Mouse (Mus musculus): Measurements from ENCODE around the gene Pwwp2b. TPM values are rescaled to one million over a fixed set of nuclear protein-coding genes. Genes with fewer than 3 reads are reported as not detected.

Gene Pwwp2b
- polyA plus RNA-seq, 1 experiment from 2014 or later: 5.0 TPM

DNA sequence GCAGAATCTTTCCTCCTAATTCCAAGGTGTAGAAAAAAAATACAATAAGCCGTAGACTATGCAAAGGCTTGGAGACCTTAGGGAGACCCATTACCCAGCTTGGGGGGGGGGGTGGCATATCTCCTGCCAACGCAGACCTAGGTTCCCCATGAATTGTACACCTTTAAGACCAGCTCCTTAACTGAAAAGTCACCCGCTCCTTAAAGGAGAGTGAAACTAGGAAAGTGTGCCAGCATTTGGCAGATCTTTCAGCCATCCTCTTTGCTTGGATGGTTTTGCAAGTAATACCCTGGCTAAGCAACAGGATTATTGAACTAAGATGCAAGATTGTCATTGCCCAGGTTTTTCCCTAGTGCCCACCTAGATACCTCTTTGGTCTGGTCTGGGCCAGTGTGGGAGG is 34.5 kb upstream of the Pwwp2b start:
- H3K4me1 ChIP-seq (ENCODE audit: control insufficient read depth, insufficient read depth, low read length): no peaks in the 10 kb centered on the region
- ATAC-seq (replicated peaks; ENCODE audit: insufficient number of reproducible peaks, low FRiP score, low TSS enrichment, low read depth) (peak; percentile 7; the same call in 1 of the 2 replicates), DNase-seq (ENCODE audit: low spot score) (no peak)
- H3K27ac ChIP-seq (replicated peaks; ENCODE audit: low read depth, low read length): no peak overlapping the region
- peak overlapping the region; percentile 50 for H3K4me3 ChIP-seq (ENCODE audit: low read depth, low read length)
- H3K9ac ChIP-seq (replicated peaks; ENCODE audit: low read length): peak overlapping the region; percentile 15; the same call in 1 of the 2 replicates
- no peaks in the 10 kb centered on the region for H3K36me3 ChIP-seq (replicated peaks; ENCODE audit: control insufficient read depth, insufficient read depth, low read depth, low read length)
- 64% methylated on average over 3 of the region's 3 CpGs for WGBS
- H3K27me3 ChIP-seq (ENCODE audit: control insufficient read depth, insufficient read depth, low read length): no peaks in the 10 kb centered on the region
- H3K4me2 ChIP-seq (ENCODE audit: low read depth, low read length): peak overlapping the region; percentile 44
- no peaks in the 10 kb centered on the region for H3K9me3 ChIP-seq (replicated peaks; ENCODE audit: control insufficient read depth, low read length)

DNA sequence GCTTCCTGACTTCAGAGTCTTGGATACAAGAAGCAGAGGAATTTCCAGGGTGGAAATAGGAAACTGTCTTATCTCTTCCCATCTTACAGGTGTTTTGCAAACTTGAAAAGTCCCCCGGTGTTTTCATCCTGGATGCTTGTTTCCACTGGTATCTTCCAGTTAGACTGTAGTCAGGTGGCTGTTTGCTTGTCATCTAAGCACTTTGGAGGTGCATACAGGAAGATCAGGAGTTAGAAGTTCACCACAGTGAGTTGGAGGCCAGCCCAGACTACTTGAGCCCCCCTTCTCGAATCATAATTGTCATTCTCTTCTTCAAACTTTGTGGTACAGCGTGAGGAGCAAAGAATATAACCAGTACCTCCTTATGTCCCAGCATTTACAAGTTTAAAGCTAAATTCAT is 34.1 kb upstream of the Pwwp2b start:
- DNase-seq (ENCODE audit: low spot score): no peak
- H3K4me3 ChIP-seq (ENCODE audit: low read depth, low read length): no peak overlapping the region

GRCm38 (mm10) chr7:139214596-139215340 is 33.5 kb upstream of the Pwwp2b start:
- Histone ChIP-seq H3K36me3 (replicated peaks; ENCODE audit: control insufficient read depth, insufficient read depth, low read depth, low read length) (no peaks in the 10 kb centered on the region), H3K9ac (replicated peaks; ENCODE audit: low read length) (no peak overlapping the region), H3K27me3 (ENCODE audit: control insufficient read depth, insufficient read depth, low read length) (no peaks in the 10 kb centered on the region), H3K4me2 (ENCODE audit: low read depth, low read length) (no peak overlapping the region), H3K4me3 (ENCODE audit: low read depth, low read length) (no peak overlapping the region), H3K4me1 (ENCODE audit: control insufficient read depth, insufficient read depth, low read length) (no peaks in the 10 kb centered on the region), H3K27ac (replicated peaks; ENCODE audit: low read depth, low read length) (no peak overlapping the region), H3K9me3 (replicated peaks; ENCODE audit: control insufficient read depth, low read length) (no peaks in the 10 kb centered on the region)
- ATAC-seq (replicated peaks; ENCODE audit: insufficient number of reproducible peaks, low FRiP score, low TSS enrichment, low read depth) (no peak), DNase-seq (ENCODE audit: low spot score) (no peak)
- 78% methylated on average over 14 of the region's 14 CpGs for WGBS

More for the DNA sequence above, 34.1 kb upstream of the Pwwp2b start:
- no peak for ATAC-seq (replicated peaks; ENCODE audit: insufficient number of reproducible peaks, low FRiP score, low TSS enrichment, low read depth)
- Histone ChIP-seq H3K9me3 (replicated peaks; ENCODE audit: control insufficient read depth, low read length) (no peaks in the 10 kb centered on the region), H3K27me3 (ENCODE audit: control insufficient read depth, insufficient read depth, low read length) (no peaks in the 10 kb centered on the region), H3K4me2 (ENCODE audit: low read depth, low read length) (no peak overlapping the region), H3K4me1 (ENCODE audit: control insufficient read depth, insufficient read depth, low read length) (no peaks in the 10 kb centered on the region), H3K27ac (replicated peaks; ENCODE audit: low read depth, low read length) (no peak overlapping the region), H3K36me3 (replicated peaks; ENCODE audit: control insufficient read depth, insufficient read depth, low read depth, low read length) (no peaks in the 10 kb centered on the region), H3K9ac (replicated peaks; ENCODE audit: low read length) (no peak overlapping the region)
- WGBS: 82% methylated on average over 3 of the region's 3 CpGs

- Histone ChIP-seq H3K9ac (replicated peaks; ENCODE audit: low read length) (no peak overlapping the region), H3K36me3 (replicated peaks; ENCODE audit: control insufficient read depth, insufficient read depth, low read depth, low read length) (no peaks in the 10 kb centered on the region), H3K4me3 (ENCODE audit: low read depth, low read length) (no peak overlapping the region), H3K9me3 (replicated peaks; ENCODE audit: control insufficient read depth, low read length) (no peaks in the 10 kb centered on the region), H3K4me1 (ENCODE audit: control insufficient read depth, insufficient read depth, low read length) (no peaks in the 10 kb centered on the region), H3K4me2 (ENCODE audit: low read depth, low read length) (no peak overlapping the region), H3K27ac (replicated peaks; ENCODE audit: low read depth, low read length) (no peak overlapping the region), H3K27me3 (ENCODE audit: control insufficient read depth, insufficient read depth, low read length) (no peaks in the 10 kb centered on the region)
- ATAC-seq (replicated peaks; ENCODE audit: insufficient number of reproducible peaks, low FRiP score, low TSS enrichment, low read depth) (no peak), DNase-seq (ENCODE audit: low spot score) (no peak)
- WGBS: 65% methylated on average over 1 of the region's 1 CpGs
These were observed 32.8 kb upstream of the Pwwp2b start for GRCm38 (mm10) chr7:139215516-139215915.

DNA sequence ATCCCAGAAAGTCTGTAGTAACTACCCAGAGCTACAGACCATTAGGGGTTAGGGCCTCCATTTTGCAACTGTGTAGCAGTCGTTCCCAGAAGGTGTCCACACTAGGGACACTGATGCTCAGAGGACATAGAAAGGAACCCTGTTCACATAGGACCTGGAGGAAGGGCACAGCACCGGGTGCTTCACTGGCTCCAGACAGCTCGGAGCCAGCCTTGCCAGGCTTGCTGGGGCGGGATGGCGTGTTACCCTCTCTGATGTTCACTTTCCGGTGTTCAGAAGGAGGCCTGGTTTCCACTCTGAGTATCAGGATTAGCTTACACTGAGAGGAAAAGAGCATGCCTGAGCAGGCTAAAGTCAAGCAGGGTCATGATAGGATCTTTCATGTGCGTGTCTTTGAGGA is 32.3 kb upstream of the Pwwp2b start:
- ATAC-seq (replicated peaks; ENCODE audit: insufficient number of reproducible peaks, low FRiP score, low TSS enrichment, low read depth) (no peak), DNase-seq (ENCODE audit: low spot score) (no peak)
- 83% methylated on average over 7 of the region's 7 CpGs for WGBS
- H3K4me2 ChIP-seq (ENCODE audit: low read depth, low read length): no peak overlapping the region
- no peaks in the 10 kb centered on the region for H3K36me3 ChIP-seq (replicated peaks; ENCODE audit: control insufficient read depth, insufficient read depth, low read depth, low read length)
- H3K9ac ChIP-seq (replicated peaks; ENCODE audit: low read length): no peak overlapping the region
- H3K4me3 ChIP-seq (ENCODE audit: low read depth, low read length): no peak overlapping the region
- no peak overlapping the region for H3K27ac ChIP-seq (replicated peaks; ENCODE audit: low read depth, low read length)
- H3K4me1 ChIP-seq (ENCODE audit: control insufficient read depth, insufficient read depth, low read length): no peaks in the 10 kb centered on the region
- H3K9me3 ChIP-seq (replicated peaks; ENCODE audit: control insufficient read depth, low read length): no peaks in the 10 kb centered on the region
- no peaks in the 10 kb centered on the region for H3K27me3 ChIP-seq (ENCODE audit: control insufficient read depth, insufficient read depth, low read length)

- 93% methylated on average over 9 of the region's 9 CpGs for WGBS
These were observed 31.8 kb upstream of the Pwwp2b start for GRCm38 (mm10) chr7:139216464-139216863.

DNA sequence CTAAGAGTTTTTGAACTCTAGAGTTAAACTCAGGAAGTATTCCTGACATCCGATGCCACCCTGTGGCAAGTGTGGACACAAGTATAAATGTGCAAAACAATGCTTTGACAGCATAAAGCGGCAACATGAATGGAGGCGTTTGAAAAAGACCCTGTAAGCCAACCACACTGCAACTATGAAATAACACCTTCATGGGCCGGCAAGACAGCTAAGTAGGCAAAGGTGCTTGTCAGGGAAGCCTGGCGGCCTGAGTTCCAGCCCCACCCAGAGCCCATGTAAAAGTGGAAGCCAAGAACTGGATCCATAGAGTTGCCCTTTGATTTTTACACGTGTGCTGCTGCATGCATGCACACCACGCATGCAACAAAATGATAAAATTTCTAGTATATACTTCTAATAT is 31.2 kb upstream of the Pwwp2b start:
- no peak for ATAC-seq (replicated peaks; ENCODE audit: insufficient number of reproducible peaks, low FRiP score, low TSS enrichment, low read depth)
- Histone ChIP-seq H3K27ac (replicated peaks; ENCODE audit: low read depth, low read length) (no peak overlapping the region), H3K4me1 (ENCODE audit: control insufficient read depth, insufficient read depth, low read length) (no peaks in the 10 kb centered on the region), H3K9me3 (replicated peaks; ENCODE audit: control insufficient read depth, low read length) (no peaks in the 10 kb centered on the region), H3K27me3 (ENCODE audit: control insufficient read depth, insufficient read depth, low read length) (no peaks in the 10 kb centered on the region), H3K9ac (replicated peaks; ENCODE audit: low read length) (no peak overlapping the region), H3K4me3 (ENCODE audit: low read depth, low read length) (no peak overlapping the region), H3K36me3 (replicated peaks; ENCODE audit: control insufficient read depth, insufficient read depth, low read depth, low read length) (no peaks in the 10 kb centered on the region), H3K4me2 (ENCODE audit: low read depth, low read length) (no peak overlapping the region)
- 80% methylated on average over 7 of the region's 7 CpGs for WGBS
- no peak for DNase-seq (ENCODE audit: low spot score)

More at GRCm38 (mm10) chr7:139216464-139216863, 31.8 kb upstream of the Pwwp2b start:
- Histone ChIP-seq H3K36me3 (replicated peaks; ENCODE audit: control insufficient read depth, insufficient read depth, low read depth, low read length) (no peaks in the 10 kb centered on the region), H3K9me3 (replicated peaks; ENCODE audit: control insufficient read depth, low read length) (no peaks in the 10 kb centered on the region), H3K4me2 (ENCODE audit: low read depth, low read length) (no peak overlapping the region), H3K27ac (replicated peaks; ENCODE audit: low read depth, low read length) (no peak overlapping the region), H3K9ac (replicated peaks; ENCODE audit: low read length) (no peak overlapping the region), H3K4me1 (ENCODE audit: control insufficient read depth, insufficient read depth, low read length) (no peaks in the 10 kb centered on the region), H3K27me3 (ENCODE audit: control insufficient read depth, insufficient read depth, low read length) (no peaks in the 10 kb centered on the region), H3K4me3 (ENCODE audit: low read depth, low read length) (no peak overlapping the region)
- ATAC-seq (replicated peaks; ENCODE audit: insufficient number of reproducible peaks, low FRiP score, low TSS enrichment, low read depth) (no peak), DNase-seq (ENCODE audit: low spot score) (no peak)

- Histone ChIP-seq H3K4me1 (ENCODE audit: control insufficient read depth, insufficient read depth, low read length) (no peaks in the 10 kb centered on the region), H3K27ac (replicated peaks; ENCODE audit: low read depth, low read length) (no peak overlapping the region), H3K4me2 (ENCODE audit: low read depth, low read length) (no peak overlapping the region), H3K27me3 (ENCODE audit: control insufficient read depth, insufficient read depth, low read length) (no peaks in the 10 kb centered on the region), H3K9me3 (replicated peaks; ENCODE audit: control insufficient read depth, low read length) (no peaks in the 10 kb centered on the region), H3K36me3 (replicated peaks; ENCODE audit: control insufficient read depth, insufficient read depth, low read depth, low read length) (no peaks in the 10 kb centered on the region), H3K9ac (replicated peaks; ENCODE audit: low read length) (no peak overlapping the region), H3K4me3 (ENCODE audit: low read depth, low read length) (no peak overlapping the region)
- DNase-seq (ENCODE audit: low spot score) (no peak), ATAC-seq (replicated peaks; ENCODE audit: insufficient number of reproducible peaks, low FRiP score, low TSS enrichment, low read depth) (no peak)
- 68% methylated on average over 6 of the region's 6 CpGs for WGBS
These were observed 29.5 kb upstream of the Pwwp2b start for GRCm38 (mm10) chr7:139218641-139219415.

Data from embryonic facial prominence, embryonic 11.5 days (tissue).